Mouse (Mus musculus): Measurements from ENCODE around the gene Tlr9. TPM values are rescaled to one million over a fixed set of nuclear protein-coding genes. Genes with fewer than 3 reads are reported as not detected.

Tlr9 gene
- total RNA-seq (2021) = 1 to 10 TPM; 1.2 to 1.4 TPM
- long read RNA-seq = 0 reads

DNA sequence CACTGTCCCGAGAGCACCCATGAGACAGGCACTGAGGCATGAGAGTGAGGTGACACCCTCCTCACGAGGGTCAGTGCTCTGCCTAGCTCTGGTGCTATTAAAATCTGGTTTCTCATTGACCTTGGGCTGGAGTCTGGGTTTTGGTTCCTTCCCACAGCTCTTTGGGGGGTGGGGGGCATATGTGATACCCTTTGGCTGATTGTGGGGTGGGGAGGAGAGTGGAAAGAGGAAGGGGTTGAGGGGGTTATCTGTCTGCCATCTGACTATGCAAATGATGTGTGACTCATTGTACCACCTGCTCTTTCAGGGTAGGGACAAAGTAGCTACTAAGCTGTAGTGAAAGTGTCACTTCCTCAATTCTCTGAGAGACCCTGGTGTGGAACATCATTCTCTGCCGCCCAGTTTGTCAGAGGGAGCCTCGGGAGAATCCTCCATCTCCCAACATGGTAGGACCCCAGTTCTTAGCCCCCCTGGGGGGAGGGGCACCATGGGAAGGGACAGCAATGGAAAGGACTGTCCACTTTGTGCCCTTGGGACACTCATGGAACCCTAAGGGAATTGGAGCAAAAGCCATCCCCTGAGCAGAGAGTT lies at the start of gene Tlr9:
TSS of gene Tlr9 (plus strand) at position 338 of the 591 bp plus-strand sequence.
- DNase-seq (ENCODE audit: low spot score in 2 of 2) = no peak

DNA sequence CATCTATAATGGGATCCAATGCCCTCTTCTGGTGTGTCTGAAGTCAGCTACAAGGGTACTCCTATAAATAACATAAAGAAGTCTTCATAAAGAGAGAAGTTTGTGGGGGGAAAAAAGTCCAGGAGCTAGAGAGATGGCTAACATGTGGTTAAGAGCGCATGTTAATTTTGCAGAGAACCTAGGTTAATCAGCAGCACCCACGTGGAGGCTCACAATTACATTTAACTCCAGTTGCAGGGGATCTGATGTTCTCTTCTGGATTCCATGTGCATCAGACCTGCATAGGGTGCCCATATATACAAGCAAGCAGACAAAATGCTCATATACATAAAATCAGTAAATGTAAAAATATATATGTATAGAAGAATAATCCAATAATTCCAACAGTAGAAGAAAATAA lies 49.0 kb upstream of the Tlr9 start:
- no peak for DNase-seq (ENCODE audit: low spot score in 2 of 2)

DNA sequence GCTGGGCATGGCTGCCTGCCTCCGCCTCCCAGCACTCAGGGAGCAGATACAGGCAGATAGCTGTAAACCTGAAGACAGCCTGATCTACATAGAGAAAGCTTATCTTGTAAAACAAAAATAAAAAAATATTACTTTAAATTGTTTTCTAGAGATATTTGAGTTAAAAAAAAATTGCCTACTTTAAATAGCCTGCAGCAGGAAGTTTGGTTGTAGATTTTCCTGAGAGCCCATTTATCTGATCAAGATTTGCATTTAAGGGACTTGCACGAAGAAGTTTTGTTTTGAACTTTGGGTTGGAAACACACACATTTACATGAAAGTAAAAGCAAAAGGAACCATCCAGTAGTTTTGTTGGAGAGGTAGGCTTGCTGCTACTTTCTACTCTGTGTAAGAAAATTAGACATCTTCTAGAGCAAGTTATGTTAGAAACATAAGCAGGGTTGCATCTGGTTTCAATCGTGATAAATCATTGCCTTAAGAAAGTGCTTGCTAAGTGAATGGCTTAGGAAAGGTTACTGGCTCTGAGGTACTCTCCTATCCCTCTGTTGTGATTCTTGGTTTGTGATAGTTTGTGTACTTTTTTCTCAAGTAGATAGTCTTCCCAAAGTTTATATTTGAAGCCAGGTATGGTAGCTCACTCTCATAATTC lies 46.7 kb upstream of the Tlr9 start:
- no peak for DNase-seq (ENCODE audit: low spot score in 2 of 2)

DNA sequence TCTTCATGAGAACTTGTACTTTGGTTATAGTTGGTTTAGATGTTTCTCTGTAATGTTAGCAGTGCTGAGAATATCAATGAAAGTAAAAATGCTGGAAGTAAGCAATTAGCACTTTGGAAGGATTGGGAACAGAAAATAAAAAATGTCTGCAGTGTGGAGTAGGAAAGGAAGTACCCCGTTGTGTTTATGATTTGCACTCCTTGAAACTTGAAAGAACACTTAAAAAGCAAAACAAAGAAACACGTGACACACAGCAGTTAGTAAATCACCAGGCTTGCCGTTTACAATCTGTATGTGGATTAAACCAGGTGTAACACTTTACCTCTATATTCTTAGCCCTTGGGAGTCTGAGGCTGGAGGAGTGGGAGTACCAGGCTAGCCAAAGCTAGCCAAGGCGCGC lies 45.6 kb upstream of the Tlr9 start:
- no peak for DNase-seq (ENCODE audit: low spot score in 2 of 2)

GRCm38 (mm10) chr9:106177799-106178198 lies 44.6 kb upstream of the Tlr9 start:
- DNase-seq (ENCODE audit: low spot score in 2 of 2) = no peak

DNA sequence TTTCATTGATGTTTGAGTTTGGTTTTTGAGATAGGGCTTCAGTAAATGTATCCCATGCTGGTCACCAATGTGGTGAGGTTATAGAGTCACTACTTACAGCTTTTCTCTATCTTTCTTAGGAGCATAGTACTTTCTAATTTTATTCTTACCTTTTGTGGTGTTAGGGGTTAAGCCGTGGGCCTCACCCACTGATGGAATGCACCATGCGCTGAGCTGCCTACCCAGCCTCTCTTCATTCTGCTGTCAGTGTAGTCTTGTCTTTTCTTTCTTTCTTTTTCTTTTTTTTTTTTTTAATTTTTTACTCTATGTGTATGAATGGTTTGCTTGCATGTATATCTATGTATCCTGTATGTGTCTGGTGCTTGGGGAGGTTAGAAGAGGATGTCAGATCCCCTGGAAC lies 42.9 kb upstream of the Tlr9 start:
- DNase-seq (ENCODE audit: low spot score in 2 of 2) = no peak

DNA sequence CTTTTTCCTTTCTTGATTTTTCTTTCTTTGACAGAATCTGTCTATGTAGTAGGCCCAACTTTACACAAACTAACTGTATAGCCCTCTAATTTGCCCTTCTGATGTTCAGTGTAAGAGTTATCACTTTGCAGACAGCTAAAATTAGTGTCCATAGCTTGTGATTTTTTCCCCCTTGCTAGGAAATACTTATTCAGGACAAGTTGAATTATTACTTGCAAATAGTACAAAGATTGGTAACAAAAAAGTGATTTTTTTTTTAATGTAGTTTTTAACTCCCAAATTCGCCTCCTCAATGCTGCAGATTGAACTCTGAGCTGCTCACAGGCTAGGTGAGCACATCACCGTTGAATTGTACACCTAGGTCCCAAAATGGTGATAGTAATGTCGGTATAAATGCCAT lies 42.4 kb upstream of the Tlr9 start:
- no peak for DNase-seq (ENCODE audit: low spot score in 2 of 2)

GRCm38 (mm10) chr9:106182146-106182545 lies 40.3 kb upstream of the Tlr9 start:
- no peak for DNase-seq (ENCODE audit: low spot score in 2 of 2)

DNA sequence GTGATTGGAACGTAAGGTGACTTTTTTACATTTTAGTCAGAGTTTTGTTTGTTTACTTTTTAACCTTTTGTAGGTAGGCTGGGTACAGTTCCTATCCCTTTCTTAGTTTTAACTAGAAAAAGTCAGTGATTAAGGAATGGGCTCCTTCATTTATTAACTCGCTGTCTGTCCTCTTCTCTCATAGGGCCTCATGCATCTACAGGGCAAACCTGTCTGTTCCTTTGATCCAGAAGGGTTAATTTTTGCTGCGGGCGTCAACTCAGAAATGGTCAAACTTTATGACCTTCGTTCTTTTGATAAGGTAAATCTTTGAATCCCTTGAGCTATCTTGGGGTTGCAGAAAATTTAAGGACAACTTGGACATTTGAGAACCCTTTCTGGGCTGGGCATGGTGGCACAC lies 38.4 kb upstream of the Tlr9 start:
- no peak for DNase-seq (ENCODE audit: low spot score in 2 of 2)

DNA sequence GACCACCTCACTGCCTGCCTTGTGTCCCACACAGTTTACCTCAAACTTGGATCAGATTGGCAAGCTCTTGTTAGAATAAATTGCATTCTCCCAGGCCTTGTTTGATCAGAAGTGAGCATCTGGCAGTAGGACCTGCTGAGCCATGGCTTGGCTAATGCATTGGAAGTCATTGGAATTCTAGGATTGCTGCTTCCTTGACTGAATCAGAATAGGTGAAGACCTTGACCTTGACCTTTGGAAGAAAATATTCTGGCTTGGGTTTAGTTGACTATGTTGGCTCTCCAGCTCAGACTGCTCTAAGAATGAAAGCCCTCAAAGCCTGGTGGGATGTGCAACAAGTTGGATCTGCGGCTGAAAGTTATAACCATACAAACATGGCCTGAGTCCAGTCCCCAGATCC lies 31.0 kb upstream of the Tlr9 start:
- DNase-seq (ENCODE audit: low spot score in 2 of 2) = no peak

DNA sequence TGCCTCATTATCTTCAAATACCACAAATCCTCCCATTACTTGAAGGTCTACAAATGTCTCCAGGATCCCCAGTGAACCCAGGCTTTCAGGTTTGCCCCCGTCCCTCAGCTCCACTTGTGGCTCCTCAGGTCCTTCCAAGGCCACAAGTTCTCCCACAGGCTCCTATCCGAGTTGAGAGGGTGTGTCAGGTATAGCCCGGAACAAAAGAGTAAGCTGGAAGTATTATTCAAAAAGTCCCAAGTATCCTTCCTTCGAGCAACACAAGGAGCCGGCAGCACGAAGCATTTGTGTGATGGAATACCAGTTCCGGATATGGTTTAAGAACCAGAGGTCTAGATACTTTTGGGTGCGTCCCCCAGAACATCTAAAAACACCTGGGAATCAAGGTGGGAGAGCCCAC lies 30.4 kb upstream of the Tlr9 start:
- no peak for DNase-seq (ENCODE audit: low spot score in 2 of 2)

GRCm38 (mm10) chr9:106192998-106193397 lies 29.4 kb upstream of the Tlr9 start:
- DNase-seq (ENCODE audit: low spot score in 2 of 2) = no peak

DNA sequence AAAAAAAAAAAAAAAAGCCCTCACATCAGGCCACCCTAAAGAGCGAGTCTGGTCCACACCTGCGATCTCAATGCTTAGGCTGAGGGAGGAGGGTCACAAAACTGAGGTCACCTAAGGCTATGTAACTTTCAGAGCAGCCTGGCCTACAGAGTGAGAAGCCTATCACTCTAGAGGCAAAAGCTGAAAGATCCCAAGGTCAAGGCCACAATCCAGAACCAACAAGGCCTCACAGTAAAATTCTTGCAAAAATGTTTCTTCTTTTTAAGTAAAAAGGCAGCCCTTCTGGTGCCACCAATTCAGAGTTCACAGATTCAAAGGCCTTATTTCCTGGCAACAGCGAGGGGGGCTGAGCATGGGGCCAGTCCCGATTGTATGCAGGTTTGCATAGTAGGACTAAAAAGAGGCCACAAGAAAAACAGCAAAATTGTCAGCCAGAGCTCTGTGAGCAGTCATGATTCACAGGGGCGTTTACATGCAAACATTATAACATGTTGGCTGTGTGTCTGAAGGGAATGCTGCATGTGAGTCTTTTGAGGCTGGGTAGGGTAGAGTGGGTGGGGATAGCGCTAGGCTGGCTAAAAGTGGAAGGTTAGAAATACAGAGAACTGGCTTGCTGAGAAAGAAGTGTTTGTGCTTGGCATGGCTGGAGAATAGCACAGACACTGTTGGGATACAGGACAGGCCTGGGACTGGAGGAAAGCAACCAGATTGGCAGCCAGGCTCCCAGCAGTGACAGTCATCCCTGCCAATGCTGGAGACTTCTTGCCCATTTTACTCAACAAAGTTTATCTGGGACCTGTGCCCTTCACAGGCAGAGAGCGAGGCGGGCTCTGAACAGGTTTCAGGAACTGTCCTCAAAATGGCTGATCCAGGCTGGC lies 28.2 kb upstream of the Tlr9 start:
- peak in 1 of 2 experiments; percentile 53 for DNase-seq (ENCODE audit: low spot score in 2 of 2)

- no peak for DNase-seq (ENCODE audit: low spot score in 2 of 2)
Observed at GRCm38 (mm10) chr9:106195693-106196092, 26.7 kb upstream of the Tlr9 start.

- DNase-seq (ENCODE audit: low spot score in 2 of 2) = no peak
Observed at GRCm38 (mm10) chr9:106197081-106197713, 25.2 kb upstream of the Tlr9 start.

DNA sequence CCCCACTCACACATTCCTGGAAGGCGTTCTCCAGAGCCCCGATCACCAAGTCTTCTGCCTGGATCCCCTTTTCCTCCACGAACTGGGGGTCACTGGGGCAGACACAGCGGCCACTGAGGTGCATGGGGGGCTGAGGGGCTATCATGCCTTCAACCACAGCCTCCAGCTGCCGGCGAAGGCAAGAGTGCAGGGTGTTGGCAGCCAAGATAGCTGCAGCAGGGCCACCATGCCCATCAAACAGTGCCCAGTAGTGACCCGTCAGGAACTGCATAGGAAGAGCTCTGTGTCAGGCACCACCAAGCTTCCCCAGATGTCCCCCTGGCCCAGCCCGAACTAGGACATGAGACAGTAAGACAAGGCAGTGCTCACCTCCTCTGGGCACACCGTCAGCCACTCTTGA lies 24.7 kb upstream of the Tlr9 start:
- DNase-seq (ENCODE audit: low spot score in 2 of 2) = no peak

GRCm38 (mm10) chr9:106198962-106199458 lies 23.4 kb upstream of the Tlr9 start:
- peak; percentile 51 to 64 for DNase-seq (ENCODE audit: low spot score in 2 of 2)

DNA sequence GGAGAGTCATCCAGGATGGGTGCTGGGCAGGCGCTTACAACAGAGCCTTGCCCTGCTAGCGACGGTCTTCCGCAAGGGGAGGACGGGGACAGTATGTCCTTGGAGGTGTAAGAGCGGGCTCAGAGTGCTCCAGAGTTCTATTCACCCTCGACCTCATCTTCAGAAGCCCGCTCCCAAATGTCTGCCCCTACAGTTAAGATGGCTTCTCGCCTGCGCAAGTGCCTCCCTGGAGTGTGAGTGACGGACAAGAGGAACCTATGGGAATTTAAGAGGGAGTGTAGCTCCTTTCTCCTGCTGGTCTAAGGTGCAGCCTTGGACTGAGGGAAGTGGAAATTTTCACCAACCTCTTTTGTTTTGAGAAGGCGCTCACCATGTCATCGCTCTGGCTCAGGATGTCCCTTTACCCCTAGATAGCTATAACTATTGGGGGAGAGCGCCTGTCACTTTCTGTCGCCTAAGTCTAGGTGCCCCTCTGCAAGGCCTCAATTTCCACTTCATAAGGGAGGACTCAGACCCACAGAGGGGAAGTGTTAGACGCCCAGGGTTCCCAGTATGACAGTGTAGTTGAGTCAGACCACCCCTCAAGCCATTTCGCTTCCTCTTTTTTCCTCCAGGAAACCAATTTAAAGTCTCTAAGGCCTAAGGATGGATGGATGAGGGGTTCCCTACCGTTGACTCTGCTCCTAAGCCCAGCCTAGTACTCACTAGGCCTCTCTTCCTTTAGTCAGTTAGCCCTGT lies 22.7 kb upstream of the Tlr9 start, which contains the start of gene Ppm1m:
TSS of gene Ppm1m (minus strand) at position 212 of the 738 bp plus-strand sequence.
- no peak for DNase-seq (ENCODE audit: low spot score in 2 of 2)

DNA sequence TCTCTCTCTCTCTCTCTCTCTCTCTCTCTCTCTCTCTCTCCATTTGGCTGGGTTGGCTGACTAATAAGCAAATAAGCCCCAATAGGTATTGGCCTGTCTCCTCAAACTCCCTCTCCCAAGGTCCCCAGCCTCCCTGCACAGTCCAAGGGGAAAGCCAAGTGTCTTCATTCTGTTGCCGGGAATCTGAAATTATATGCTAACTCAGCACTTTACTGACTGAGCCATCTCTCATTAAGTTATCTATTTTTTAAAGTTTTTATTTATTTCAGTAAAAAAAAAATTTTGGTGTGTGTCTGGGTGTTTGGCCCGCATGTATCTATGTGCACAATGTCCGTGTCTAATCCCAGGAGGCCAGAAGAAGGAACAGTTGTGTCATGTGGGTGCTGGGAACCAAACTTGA lies 20.5 kb upstream of the Tlr9 start:
- no peak for DNase-seq (ENCODE audit: low spot score in 2 of 2)

DNA sequence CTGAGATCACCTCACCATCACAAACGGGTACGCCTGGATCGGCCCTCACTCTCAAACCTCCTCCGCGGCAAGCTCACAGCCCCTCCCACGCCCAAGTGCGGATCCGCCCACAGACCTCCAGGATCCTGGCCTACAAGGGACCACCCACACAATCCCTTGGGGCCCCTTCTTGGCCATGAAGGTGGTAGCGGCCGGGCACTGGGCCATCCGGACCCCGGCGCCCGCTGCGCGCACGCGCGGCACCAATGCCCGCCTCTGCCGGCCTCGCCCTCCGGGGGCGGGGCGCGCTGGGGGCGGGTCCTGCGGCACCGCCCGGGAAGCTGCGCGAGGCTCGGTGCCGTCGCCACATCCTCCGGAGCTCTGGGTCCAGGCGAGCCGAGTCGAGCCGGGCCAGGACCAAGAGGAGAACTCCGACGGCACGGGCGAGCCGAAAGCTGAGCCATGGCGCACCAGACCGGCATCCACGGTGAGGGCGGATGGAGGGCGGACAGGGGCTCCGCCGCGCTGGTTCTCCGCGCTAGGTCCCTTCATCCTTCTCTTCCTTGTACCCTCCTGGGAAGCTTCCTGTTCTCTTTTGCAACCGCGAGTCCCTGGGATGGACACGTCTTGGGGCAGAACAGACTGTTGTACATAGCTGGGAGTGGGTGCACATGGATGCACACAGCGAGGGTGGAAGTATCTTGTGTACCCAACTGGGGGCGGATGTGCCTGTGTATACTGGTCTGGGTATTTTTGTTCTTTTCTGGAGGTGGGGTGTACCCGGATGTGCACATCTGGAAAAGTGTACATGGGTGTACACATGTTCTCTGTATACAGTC lies 19.4 kb upstream of the Tlr9 start, which contains the start of gene Twf2:
TSS of gene Twf2 (plus strand) at position 290 of the 818 bp plus-strand sequence.
- peak; percentile 92 to 94 for DNase-seq (ENCODE audit: low spot score in 2 of 2)
